Mouse (Mus musculus) heart, embryonic 16.5 days (tissue): ENCODE data around the gene Pde1c. TPM values are rescaled to one million over a fixed set of nuclear protein-coding genes. Genes with fewer than 3 reads are reported as not detected.
"Not testable (repeated sequence)": the region's sequence is repeated elsewhere in the genome, so short reads cannot be mapped to it uniquely, and the experiment has no call there.

ENCODE experiments used
- ATAC-seq: fragments of 200-750 bp; cut with Nextera tagmentation; replicated peaks from 2 replicates; pipeline ENCODE4 v1.8.0; 2017; ENCODE audit warnings: moderate number of reproducible peaks; ENCODE audit not compliant: insufficient read depth, low FRiP score; ENCODE audit errors: extremely low read depth
- H3K27ac ChIP-seq: fragments of 300-500 bp; sonication (generic); 2 replicates; pipeline ENCODE4 v1.5.1; 2014; ENCODE audit warnings: mild to moderate bottlenecking, low read length, control low read depth, moderate library complexity
- H3K27me3 ChIP-seq: fragments of 300-500 bp; sonication (generic); 2 replicates; pipeline ENCODE4 v1.6.1; 2014; ENCODE audit warnings: low read length, mixed read lengths; ENCODE audit not compliant: control insufficient read depth, insufficient read depth
- H3K36me3 ChIP-seq: fragments of 300-500 bp; sonication (generic); 2 replicates; pipeline ENCODE4 v1.6.1; 2014; ENCODE audit not compliant: control insufficient read depth, insufficient read depth
- H3K4me1 ChIP-seq: fragments of 300-500 bp; sonication (generic); 2 replicates; pipeline ENCODE4 v1.6.1; 2014; ENCODE audit warnings: low read length, mixed read lengths; ENCODE audit not compliant: control insufficient read depth, insufficient read depth
- H3K4me2 ChIP-seq: fragments of 300-500 bp; sonication (generic); 2 replicates; pipeline ENCODE4 v1.6.1; 2014; ENCODE audit warnings: low read depth, mild to moderate bottlenecking, control low read depth, low read length
- H3K4me3 ChIP-seq: fragments of 300-500 bp; sonication (generic); 2 replicates; pipeline ENCODE4 v1.5.1; 2014; ENCODE audit warnings: mild to moderate bottlenecking, control low read depth, low read length
- H3K9ac ChIP-seq: fragments of 300-500 bp; sonication (generic); 2 replicates; pipeline ENCODE4 v1.6.1; 2014; ENCODE audit warnings: low read length, control low read depth
- H3K9me3 ChIP-seq: fragments of 300-500 bp; sonication (generic); replicated peaks from 2 replicates; pipeline ENCODE4 v1.6.1; 2016; ENCODE audit warnings: low read length; ENCODE audit not compliant: control insufficient read depth
- WGBS: fragments of 180-500 bp; shearing (Covaris S2); extraction: QIAGEN DNeasy Blood & Tissue Kit; methylation state at CpG from one replicate; pipeline ENCODE4 v1.1.7; 2014; 5-methylcytosine and 5-hydroxymethylcytosine counted together
- polyA plus RNA-seq: library from polyadenylated mRNA; unstranded; fragments of >200 nt; fragmentation: Nextera tagmentation; extraction: Ambion mirVana; gene quantifications from 2 replicates; pipeline ENCODE4 v1.2.1, GENCODE M21; 2015

The Pde1c gene
- polyA plus RNA-seq, result 12.7 and 14.0 TPM in 2 replicates

DNA sequence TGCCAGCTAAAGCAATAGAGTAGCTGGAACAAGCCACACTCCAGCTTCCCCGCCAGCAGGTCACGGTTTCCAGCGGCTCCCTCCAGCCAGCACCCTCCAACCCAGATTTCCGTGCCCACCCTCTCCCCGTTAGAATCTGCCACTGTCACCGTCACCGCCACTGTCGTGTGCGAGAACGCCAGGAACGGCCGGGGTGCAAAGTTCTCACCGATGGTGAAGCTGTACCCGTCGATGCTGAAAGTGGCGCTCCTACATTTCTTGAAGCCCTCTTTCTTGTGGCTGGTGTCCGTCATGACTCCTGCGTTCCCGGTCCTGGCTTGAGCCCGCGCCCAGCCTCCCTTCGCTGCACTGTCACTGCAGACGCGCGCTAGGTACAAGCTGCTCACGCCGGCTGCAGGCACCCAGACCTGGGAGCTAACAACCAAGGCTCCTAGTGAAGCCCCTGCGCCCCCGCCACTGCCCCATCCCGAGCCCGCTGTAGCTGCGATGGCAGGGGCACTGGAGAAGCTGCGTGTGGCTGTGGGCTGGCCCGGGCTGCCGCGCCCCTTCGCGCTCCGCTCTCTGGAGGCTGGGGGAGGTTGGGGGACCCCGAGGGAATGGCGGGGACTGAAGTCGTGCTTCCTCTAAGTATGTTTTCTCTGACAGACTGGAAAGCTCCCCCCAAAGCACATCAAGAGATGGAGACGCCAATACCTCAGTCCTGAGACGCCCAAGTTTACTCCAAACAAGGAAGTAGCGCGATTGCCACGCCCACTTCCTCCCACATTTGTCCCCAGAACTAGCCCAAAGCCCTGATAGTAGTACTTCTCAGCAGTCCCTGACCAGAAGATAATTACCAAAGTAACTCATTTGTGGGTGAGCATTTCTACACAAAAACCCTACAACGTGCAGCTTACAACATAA lies at the start of gene Pde1c:
Pde1c (minus strand) TSS at position 634 of the 903 bp plus-strand sequence.
- H3K27ac ChIP-seq, result no peak within 1 kb of the TSS
- peak within 1 kb of the TSS; percentile 100 for H3K4me2 ChIP-seq
- H3K9me3 ChIP-seq, result no peaks in the 10 kb centered on the region
- H3K36me3 ChIP-seq, result no peaks in the 10 kb centered on the region
- WGBS, result under 1% methylated on average over 48 of the region's 48 CpGs
- H3K27me3 ChIP-seq, result no peaks in the 10 kb centered on the region
- H3K9ac ChIP-seq, result peak within 1 kb of the TSS; percentile 77
- H3K4me1 ChIP-seq, result peaks cover 2% of the 10 kb centered on the region; the same call in 1 of the 2 replicates
- peak; percentile 77 for ATAC-seq
- peak within 1 kb of the TSS; percentile 87 for H3K4me3 ChIP-seq

DNA sequence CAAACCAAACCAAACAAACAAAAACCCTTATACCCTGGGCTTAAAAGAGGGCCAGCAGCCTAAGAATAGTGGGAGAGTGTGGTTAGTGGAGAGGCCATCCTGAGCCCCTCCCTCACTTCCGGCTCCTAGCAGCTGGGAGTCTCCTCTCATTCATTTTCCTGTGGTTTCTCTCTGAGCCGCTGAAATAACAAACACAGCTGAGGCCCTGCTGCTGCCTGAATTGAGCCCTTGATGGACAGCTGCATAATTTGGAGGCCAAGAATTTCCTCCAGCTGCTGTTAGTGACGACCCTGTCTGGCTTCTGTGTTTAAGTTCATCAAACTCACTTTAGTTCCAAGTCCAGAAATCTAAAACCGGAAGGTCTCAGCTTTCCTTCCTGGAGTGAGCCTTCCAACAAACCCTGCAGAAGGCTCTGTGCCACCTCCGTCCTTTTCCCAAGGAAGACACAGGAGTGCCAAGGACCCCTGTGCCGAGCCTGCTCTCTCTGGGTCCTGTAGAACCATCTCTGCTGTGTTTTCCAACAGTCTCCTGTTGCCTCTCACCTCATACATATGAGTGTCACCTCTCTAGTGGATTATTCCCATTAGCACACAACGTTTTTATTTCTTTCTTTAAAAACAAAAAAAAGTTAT lies 48.2 kb upstream of the Pde1c start:
- H3K4me2 ChIP-seq, result peak overlapping the region; percentile 2
- 19% methylated on average over 7 of the region's 7 CpGs for WGBS
- H3K27me3 ChIP-seq, result no peaks in the 10 kb centered on the region
- peaks cover 9% of the 10 kb centered on the region for H3K4me1 ChIP-seq
- no peak overlapping the region for H3K9ac ChIP-seq
- peak overlapping the region; percentile 71 for H3K27ac ChIP-seq
- no peaks in the 10 kb centered on the region for H3K9me3 ChIP-seq
- peak; percentile 75 for ATAC-seq
- H3K4me3 ChIP-seq, result no peak overlapping the region
- H3K36me3 ChIP-seq, result no peaks in the 10 kb centered on the region

DNA sequence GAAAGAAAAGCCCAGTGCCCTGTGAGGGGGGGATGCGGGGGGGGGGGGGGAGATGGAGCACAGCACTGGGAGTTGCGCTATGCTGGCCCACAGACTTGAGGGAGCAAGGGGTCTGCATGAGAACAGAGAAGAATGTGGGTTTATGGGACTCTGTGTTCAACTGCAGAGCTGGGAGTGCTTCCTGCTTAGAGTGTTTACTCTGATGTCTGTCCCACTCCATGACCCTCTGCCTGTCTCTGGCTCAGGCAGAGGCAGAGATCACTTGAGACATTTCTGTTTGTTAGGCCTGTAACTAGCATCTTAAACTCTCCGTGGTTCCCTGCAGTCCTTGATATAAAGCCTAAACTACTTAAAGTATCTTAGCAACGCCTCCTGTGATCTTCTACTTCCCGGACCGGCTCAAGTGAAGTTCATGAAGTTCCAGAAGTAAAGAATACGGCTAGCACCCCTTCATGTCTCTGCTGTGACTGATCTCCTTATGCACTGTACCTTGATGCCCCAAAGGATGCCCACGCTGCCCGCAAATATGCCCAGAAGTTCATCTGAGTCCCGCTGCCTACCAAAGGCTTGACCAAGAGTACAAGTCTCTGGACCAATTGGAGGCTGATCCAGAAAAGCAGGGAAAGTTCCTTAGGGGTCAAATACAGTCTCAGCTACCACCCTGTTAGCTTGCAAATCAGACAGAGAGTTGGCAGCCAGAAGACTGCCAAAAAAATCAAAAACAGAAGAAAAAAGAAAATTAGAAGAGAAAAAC lies 47.5 kb upstream of the Pde1c start:
- H3K36me3 ChIP-seq, result no peaks in the 10 kb centered on the region
- no peaks in the 10 kb centered on the region for H3K27me3 ChIP-seq
- H3K4me3 ChIP-seq, result no peak overlapping the region
- no peaks in the 10 kb centered on the region for H3K9me3 ChIP-seq
- H3K9ac ChIP-seq, result no peak overlapping the region
- H3K27ac ChIP-seq, result peak overlapping the region; percentile 71
- no peak; the same call in 1 of the 2 replicates for ATAC-seq
- peaks cover 9% of the 10 kb centered on the region for H3K4me1 ChIP-seq
- WGBS, result 50% methylated on average over 10 of the region's 10 CpGs
- H3K4me2 ChIP-seq, result no peak overlapping the region

DNA sequence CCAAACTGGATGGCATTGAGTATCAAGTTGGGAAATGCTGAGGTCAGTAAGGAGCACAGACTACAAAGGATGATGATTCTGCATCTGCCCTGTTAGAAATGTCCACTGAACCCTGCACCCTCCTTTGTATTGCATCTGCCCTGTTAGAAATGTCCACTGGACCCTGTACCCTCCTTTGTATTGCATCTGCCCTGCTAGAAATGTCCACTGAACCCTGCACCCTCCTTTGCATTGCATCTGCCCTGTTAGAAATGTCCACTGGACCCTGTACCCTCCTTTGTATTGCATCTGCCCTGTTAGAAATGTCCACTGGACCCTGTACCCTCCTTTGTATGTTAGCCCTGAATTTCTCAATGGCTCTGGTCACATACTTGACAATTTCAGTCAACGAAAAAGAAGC lies 40.6 kb upstream of the Pde1c start:
- not testable (repeated sequence) for H3K36me3 ChIP-seq, H3K27me3 ChIP-seq, ATAC-seq, H3K9ac ChIP-seq, H3K9me3 ChIP-seq, H3K27ac ChIP-seq, H3K4me2 ChIP-seq, H3K4me1 ChIP-seq, H3K4me3 ChIP-seq
- 53% methylated on average over 1 of the region's 1 CpGs for WGBS

DNA sequence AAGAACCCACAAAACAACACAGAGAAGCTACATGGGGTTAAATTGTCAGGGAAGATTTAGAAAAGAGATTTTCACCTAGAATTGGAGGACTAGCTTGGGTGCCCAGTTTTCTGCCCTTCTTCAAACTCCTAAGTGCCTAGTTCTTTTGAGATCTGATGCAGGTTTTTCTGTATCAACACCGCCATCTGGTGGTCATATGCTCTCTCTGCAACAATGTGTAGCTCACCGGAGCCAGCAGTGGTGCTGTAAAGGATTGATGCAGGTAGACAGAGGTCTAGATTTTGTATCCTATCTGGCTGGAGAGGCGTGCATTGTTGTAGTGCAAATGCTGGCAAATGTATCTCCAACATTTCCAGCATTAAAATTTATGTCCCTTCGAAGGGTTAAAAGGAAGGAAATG lies 39.4 kb upstream of the Pde1c start:
- no peak for ATAC-seq
- H3K27me3 ChIP-seq, result no peaks in the 10 kb centered on the region
- no peaks in the 10 kb centered on the region for H3K9me3 ChIP-seq
- no peaks in the 10 kb centered on the region for H3K36me3 ChIP-seq
- 2% methylated on average over 4 of the region's 4 CpGs for WGBS
- H3K4me3 ChIP-seq, result no peak overlapping the region
- no peaks in the 10 kb centered on the region for H3K4me1 ChIP-seq
- no peak overlapping the region for H3K9ac ChIP-seq
- no peak overlapping the region for H3K4me2 ChIP-seq
- no peak overlapping the region for H3K27ac ChIP-seq

DNA sequence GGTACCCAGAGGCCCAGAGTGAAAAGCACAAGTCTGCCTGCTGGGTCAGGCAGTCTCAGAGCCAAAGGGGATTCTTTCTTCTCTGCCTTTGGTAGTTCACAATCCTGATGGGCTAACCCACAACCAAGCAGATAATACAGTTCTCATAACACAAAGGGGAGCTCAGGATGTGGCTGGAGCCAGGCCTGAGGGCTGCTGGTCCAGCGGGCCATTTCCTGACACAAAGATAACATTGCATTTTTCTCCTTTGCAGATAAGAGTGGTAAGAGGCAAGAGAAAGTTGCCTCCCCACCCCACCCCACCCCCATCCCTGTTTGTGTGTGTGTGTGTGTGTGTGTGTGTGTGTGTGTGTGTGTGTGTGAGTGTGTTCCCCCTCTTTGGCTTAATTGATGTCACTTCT lies 10.7 kb upstream of the Pde1c start:
- no peaks in the 10 kb centered on the region for H3K27me3 ChIP-seq
- H3K9me3 ChIP-seq, result no peaks in the 10 kb centered on the region
- WGBS, result 17% methylated on average over 1 of the region's 1 CpGs
- no peak overlapping the region for H3K9ac ChIP-seq
- H3K36me3 ChIP-seq, result no peaks in the 10 kb centered on the region
- H3K4me3 ChIP-seq, result no peak overlapping the region
- H3K4me1 ChIP-seq, result no peaks in the 10 kb centered on the region
- no peak overlapping the region for H3K27ac ChIP-seq
- ATAC-seq, result 0 out of 2 replicates have a peak, but pooled peaks have one; percentile 45
- H3K4me2 ChIP-seq, result no peak overlapping the region

DNA sequence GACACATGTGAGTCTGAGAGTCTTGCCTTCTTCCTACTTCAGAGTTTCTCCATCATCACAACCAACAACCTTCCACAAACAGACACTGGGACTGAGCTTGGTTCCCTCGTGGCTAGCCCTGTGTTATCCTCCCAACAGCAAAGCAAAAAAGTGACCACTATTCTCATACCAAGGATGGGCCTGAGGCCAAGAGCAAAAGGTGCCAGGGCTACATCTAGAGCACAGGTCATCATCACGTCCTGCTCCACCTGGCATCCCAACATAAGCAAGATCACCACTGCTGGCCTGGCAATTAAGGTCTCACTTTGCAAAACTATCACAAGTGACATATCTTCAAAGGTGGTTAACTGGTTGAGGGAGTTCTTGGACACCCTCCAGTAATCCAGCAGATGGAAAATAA lies 8.0 kb downstream of the Pde1c start:
- Histone ChIP-seq H3K4me2 (no peak overlapping the region), H3K27ac (no peak overlapping the region), H3K9ac (no peak overlapping the region), H3K4me1 (peaks cover 7% of the 10 kb centered on the region), H3K27me3 (no peaks in the 10 kb centered on the region), H3K36me3 (no peaks in the 10 kb centered on the region), H3K4me3 (no peak overlapping the region), H3K9me3 (no peaks in the 10 kb centered on the region)
- WGBS, result 68% methylated on average over 2 of the region's 2 CpGs
- ATAC-seq, result no peak

DNA sequence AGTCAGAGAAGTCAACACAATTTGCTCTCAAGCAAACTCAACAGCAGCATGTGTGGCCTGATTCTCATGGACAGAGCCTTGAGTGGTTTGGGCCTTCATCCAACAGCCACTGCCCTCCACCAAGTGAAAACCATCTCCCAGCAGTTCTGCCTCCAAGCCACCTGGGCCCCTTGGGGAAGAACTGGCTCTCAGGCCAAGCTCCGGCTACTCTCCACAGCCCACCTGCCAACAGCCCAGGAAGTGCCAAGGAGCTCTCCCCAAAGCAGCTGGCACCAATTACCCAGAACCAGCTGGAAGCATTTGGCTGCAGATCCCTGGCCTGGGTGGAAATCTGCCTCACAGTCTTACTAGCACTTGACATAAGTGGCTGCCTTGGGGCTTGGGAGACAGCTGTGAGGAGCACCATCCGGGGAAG lies 8.4 kb downstream of the Pde1c start:
- peak; percentile 60 for ATAC-seq

More for the DNA sequence above, 8.4 kb downstream of the Pde1c start:
- Histone ChIP-seq H3K9me3 (no peaks in the 10 kb centered on the region), H3K36me3 (no peaks in the 10 kb centered on the region), H3K27me3 (no peaks in the 10 kb centered on the region), H3K4me3 (no peak overlapping the region), H3K4me2 (no peak overlapping the region), H3K27ac (no peak overlapping the region; the same call in 1 of the 2 replicates), H3K4me1 (peaks cover 7% of the 10 kb centered on the region), H3K9ac (no peak overlapping the region)
- WGBS, result 55% methylated on average over 2 of the region's 2 CpGs
